ENCODE assay signal across 30 mouse cellular contexts in the genomic region with DNA sequence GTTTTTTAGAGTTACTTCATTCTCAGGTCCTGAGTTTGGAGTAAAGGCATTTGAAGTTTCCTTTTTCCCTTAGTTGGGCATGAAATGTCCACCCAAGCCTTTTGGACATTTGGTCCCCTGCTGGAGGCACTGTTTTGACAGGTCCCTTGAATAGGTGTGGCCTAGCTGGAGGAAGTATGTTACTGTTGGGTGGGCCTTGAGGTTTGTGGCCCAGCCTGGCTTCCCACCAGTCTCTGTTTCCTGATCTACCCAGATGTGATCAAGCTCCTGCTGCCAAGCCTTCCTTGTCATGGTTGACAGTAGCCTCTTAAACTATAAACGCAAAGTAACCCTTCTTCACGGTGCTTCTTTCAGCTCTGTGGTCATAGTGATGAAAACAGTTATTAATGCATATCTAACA. TPM values are rescaled to one million over a fixed set of nuclear protein-coding genes. Genes with fewer than 3 reads are reported as not detected.
DNase-seq lines count a peak whose midpoint lies in the region; ATAC-seq and TF ChIP-seq lines count a peak whose summit lies in the region.
"Had no signal": no experiment of that assay in that cellular context is flagged by ENCODE, and none has a peak within 500 bp of the region (broad histone marks: within the 10 kb centered on the region; RNA-seq: fewer than 3 reads in every experiment).

No protein-coding gene starts in this region.

- no peak for DNase-seq in liver, postnatal 0 days
- no peak for DNase-seq in liver, embryonic 11.5 days (ENCODE audit: low spot score)
- peak; percentile 38 for DNase-seq in thymus, postnatal 0 days (ENCODE audit: low spot score)
- DNase-seq in thymus, adult 18-20 months = no peak
- DNase-seq in kidney, adult 9 months = no peak
- DNase-seq: adrenal gland, adult 2 months; adrenal gland, postnatal 14 days; B cell, adult 2 months; cerebellum, adult 18-20 months; cerebellum, adult 9-10 months; cerebellum, postnatal 14 days; forebrain, postnatal 0 days; gastrocnemius, adult 2 months; gastrocnemius, postnatal 14 days; heart, adult 11 months; heart, postnatal 10 days; heart, postnatal 36 days had no signal

- H3K27me3 ChIP-seq in liver, postnatal 0 days (ENCODE audit: insufficient read depth, low read length) = no peaks in the 10 kb centered on the region
- H3K27me3 ChIP-seq in liver, embryonic 11.5 days (replicated peaks; ENCODE audit: control insufficient read depth, insufficient read depth, low read length) = no peaks in the 10 kb centered on the region
- H3K27me3 ChIP-seq in intestine, postnatal 0 days (replicated peaks; ENCODE audit: control insufficient read depth, insufficient read depth, low read length) = no peaks in the 10 kb centered on the region
- no peaks in the 10 kb centered on the region for H3K27me3 ChIP-seq in heart, embryonic 12.5 days (replicated peaks)
- H3K27me3 ChIP-seq: CH12.LX; embryonic facial prominence, embryonic 12.5 days; embryonic facial prominence, embryonic 15.5 days; heart, embryonic 15.5 days; hindbrain, embryonic 13.5 days had no signal

- peaks cover 25% of the 10 kb centered on the region for H3K36me3 ChIP-seq in liver, postnatal 0 days (replicated peaks; ENCODE audit: insufficient read depth, low read length)
- H3K36me3 ChIP-seq in liver, embryonic 11.5 days (ENCODE audit: control insufficient read depth, insufficient read depth, low read length) = peaks cover 12% of the 10 kb centered on the region
- H3K36me3 ChIP-seq in intestine, postnatal 0 days (ENCODE audit: control insufficient read depth, insufficient read depth) = peaks cover 18% of the 10 kb centered on the region
- peaks cover 49% of the 10 kb centered on the region for H3K36me3 ChIP-seq in heart, embryonic 12.5 days

- H3K4me1 ChIP-seq in liver, postnatal 0 days (ENCODE audit: insufficient read depth) = no peaks in the 10 kb centered on the region
- peaks cover 8% of the 10 kb centered on the region for H3K4me1 ChIP-seq in liver, embryonic 11.5 days (replicated peaks; ENCODE audit: control insufficient read depth, insufficient read depth, low read length)
- H3K4me1 ChIP-seq in intestine, postnatal 0 days (replicated peaks; ENCODE audit: control insufficient read depth, insufficient read depth, low read length) = no peaks in the 10 kb centered on the region
- peaks cover 15% of the 10 kb centered on the region for H3K4me1 ChIP-seq in heart, embryonic 12.5 days (replicated peaks)
- H3K4me1 ChIP-seq: embryonic facial prominence, embryonic 12.5 days had no signal

- no peak overlapping the region for H3K4me3 ChIP-seq in liver, postnatal 0 days (ENCODE audit: low read depth, low read length)
- H3K4me3 ChIP-seq in liver, embryonic 11.5 days (ENCODE audit: low read depth, low read length) = no peak overlapping the region
- H3K4me3 ChIP-seq in intestine, postnatal 0 days (ENCODE audit: low read depth, low read length) = no peak overlapping the region
- H3K4me3 ChIP-seq in heart, embryonic 12.5 days = no peak overlapping the region
- H3K4me3 ChIP-seq: embryonic facial prominence, embryonic 12.5 days; embryonic facial prominence, embryonic 15.5 days; gastrocnemius, adult 2 months; heart, embryonic 15.5 days; hindbrain, embryonic 10.5 days; hindbrain, embryonic 13.5 days had no signal

- H3K9ac ChIP-seq in liver, postnatal 0 days (replicated peaks) = no peak overlapping the region
- no peak overlapping the region for H3K9ac ChIP-seq in liver, embryonic 11.5 days (ENCODE audit: low read depth, low read length)
- no peak overlapping the region for H3K9ac ChIP-seq in intestine, postnatal 0 days (ENCODE audit: low read depth, low read length)
- H3K9ac ChIP-seq in heart, embryonic 12.5 days = no peak overlapping the region
- H3K9ac ChIP-seq: embryonic facial prominence, embryonic 12.5 days; embryonic facial prominence, embryonic 15.5 days; forebrain, postnatal 0 days; heart, embryonic 15.5 days; hindbrain, embryonic 13.5 days had no signal

- H3K4me2 ChIP-seq in liver, postnatal 0 days (ENCODE audit: low read depth, low read length) = 0 out of 2 replicates have a peak overlapping the region, but pooled peaks have one; percentile 29
- H3K4me2 ChIP-seq in liver, embryonic 11.5 days = no peak overlapping the region
- no peak overlapping the region for H3K4me2 ChIP-seq in intestine, postnatal 0 days (replicated peaks; ENCODE audit: low read depth)
- H3K4me2 ChIP-seq in heart, embryonic 12.5 days = no peak overlapping the region
- H3K4me2 ChIP-seq: embryonic facial prominence, embryonic 12.5 days; embryonic facial prominence, embryonic 15.5 days; heart, embryonic 11.5 days; heart, embryonic 15.5 days; hindbrain, embryonic 13.5 days had no signal

- TF ChIP-seq EP300 in liver, postnatal 0 days (IDR thresholded peaks at IDR 0.05; ENCODE audit: low read depth) = no peak

- TF ChIP-seq CTCF in liver, postnatal 0 days (IDR thresholded peaks at IDR 0.05; ENCODE audit: low read depth) = no peak
- TF ChIP-seq CTCF in intestine, postnatal 0 days (IDR thresholded peaks at IDR 0.05; ENCODE audit: low read depth) = no peak

- H3K27ac ChIP-seq in liver, postnatal 0 days (ENCODE audit: low read depth) = peak overlapping the region; percentile 44; the same call in 1 of the 2 replicates
- H3K27ac ChIP-seq in liver, embryonic 11.5 days (ENCODE audit: low read depth, low read length) = no peak overlapping the region
- H3K27ac ChIP-seq in intestine, postnatal 0 days (ENCODE audit: low read depth, low read length) = no peak overlapping the region
- H3K27ac ChIP-seq in heart, embryonic 12.5 days (ENCODE audit: poor library complexity, severe bottlenecking) = no peak overlapping the region
- H3K27ac ChIP-seq: embryonic facial prominence, embryonic 12.5 days; embryonic facial prominence, embryonic 15.5 days; gastrocnemius, adult 2 months; heart, embryonic 15.5 days; hindbrain, embryonic 10.5 days; hindbrain, embryonic 13.5 days had no signal

- ATAC-seq in liver, postnatal 0 days = no peak
- ATAC-seq in liver, embryonic 11.5 days (replicated peaks; ENCODE audit: low FRiP score) = no peak
- ATAC-seq in megakaryocyte progenitor cell, adult 5-6 weeks (replicated peaks; ENCODE audit: poor library complexity) = peak; percentile 48; the same call in 1 of the 2 replicates
- ATAC-seq in intestine, postnatal 0 days = no peak
- ATAC-seq in heart, embryonic 12.5 days (ENCODE audit: insufficient number of reproducible peaks, low FRiP score) = no peak
- ATAC-seq: forebrain, embryonic 14.5 days; forebrain, postnatal 0 days; hindbrain, embryonic 16.5 days had no signal

- 54% methylated on average over 2 of the region's 2 CpGs for WGBS in liver, postnatal 0 days (ENCODE audit: insufficient replicate concordance)
- WGBS in liver, embryonic 11.5 days = 60% methylated on average over 2 of the region's 2 CpGs
- WGBS in intestine, postnatal 0 days = 89% methylated on average over 2 of the region's 2 CpGs
- WGBS in heart, embryonic 12.5 days = 85% methylated on average over 2 of the region's 2 CpGs

- no peaks in the 10 kb centered on the region for H3K9me3 ChIP-seq in liver, postnatal 0 days (ENCODE audit: low read length)
- no peaks in the 10 kb centered on the region for H3K9me3 ChIP-seq in liver, embryonic 11.5 days (ENCODE audit: control insufficient read depth, low read length)
- no peaks in the 10 kb centered on the region for H3K9me3 ChIP-seq in intestine, postnatal 0 days (ENCODE audit: control insufficient read depth)
- no peaks in the 10 kb centered on the region for H3K9me3 ChIP-seq in heart, embryonic 12.5 days (replicated peaks)
- H3K9me3 ChIP-seq: embryonic facial prominence, embryonic 12.5 days; embryonic facial prominence, embryonic 15.5 days; G1E; heart, embryonic 15.5 days; hindbrain, embryonic 10.5 days; hindbrain, embryonic 13.5 days had no signal

RNA-seq across cellular contexts. Expression of a gene that starts 40.3 kb away (rescaled TPM):
- 6.4 and 7.1 TPM in 2 replicates for polyA plus RNA-seq in liver, postnatal 0 days (2015; fragmentation: Nextera tagmentation; extraction: Ambion mirVana)
- 22.1 and 27.7 TPM in 2 replicates for polyA plus RNA-seq in liver, embryonic 11.5 days (2014; fragmentation: Nextera tagmentation; extraction: Ambion mirVana)
- 18.1 and 18.7 TPM in 2 replicates for polyA plus RNA-seq in thymus, postnatal 0 days (2015; fragmentation: Nextera tagmentation; extraction: Ambion mirVana)
- total RNA-seq in megakaryocyte progenitor cell, adult 5-6 weeks (2015) = 10.0 and 10.4 TPM in 2 replicates
- 12.7 and 13.3 TPM in 2 replicates for total RNA-seq in megakaryocyte progenitor cell, adult 5-6 weeks (2017)
- polyA plus RNA-seq in intestine, postnatal 0 days (2015; fragmentation: Nextera tagmentation; extraction: Ambion mirVana) = 6.8 and 7.0 TPM in 2 replicates
- polyA plus RNA-seq in heart, embryonic 12.5 days (2016; fragmentation: Nextera tagmentation; extraction: Ambion mirVana) = 29.9 and 31.0 TPM in 2 replicates
